Mouse (Mus musculus): ENCODE measurements around the gene Eif4g3. TPM values are rescaled to one million over a fixed set of nuclear protein-coding genes. Genes with fewer than 3 reads are reported as not detected.

Gene Eif4g3
- total and polyA plus RNA-seq, 3 experiments = 22.8 to 63.7 TPM; not detected in 1

GRCm38 (mm10) chr4:138101795-138102194, 109.0 kb downstream of the Eif4g3 start:
- H3K27me3 ChIP-seq (ENCODE audit: control insufficient read depth in 1 of 2, insufficient read depth in 2 of 2, low read length in 2 of 2) = no peaks in the 10 kb centered on the region
- no peaks in the 10 kb centered on the region for H3K4me1 ChIP-seq (ENCODE audit: control insufficient read depth in 1 of 2, insufficient read depth in 2 of 2, low read length in 2 of 2)
- DNase-seq (ENCODE audit: low read depth, low spot score) = no peak
- no peaks in the 10 kb centered on the region for H3K9me3 ChIP-seq (replicated peaks; ENCODE audit: insufficient read depth, low read length)
- no peak overlapping the region for H3K9ac ChIP-seq (ENCODE audit: control insufficient read depth, low read depth, low read length, poor library complexity, severe bottlenecking)
- peaks cover 0 to 18% of the 10 kb centered on the region in 2 experiments; a peak in 2 of 4 replicates for H3K36me3 ChIP-seq (ENCODE audit: control insufficient read depth in 1 of 2, insufficient read depth in 2 of 2, low read length in 2 of 2)
- no peak for TF ChIP-seq GABPA (IDR thresholded peaks at IDR 0.05; ENCODE audit: low read depth, low read length)
- TF ChIP-seq UBTF (IDR thresholded peaks at IDR 0.05; ENCODE audit: borderline replicate concordance, insufficient read depth, low read depth, low read length) = no peak
- no peak for TF ChIP-seq MAX (IDR thresholded peaks at IDR 0.05; ENCODE audit: low read length)
- no peak for TF ChIP-seq KAT2A (conservative IDR thresholded peaks at IDR 0.05; ENCODE audit: low read depth, low read length)
- no peak for TF ChIP-seq EP300 (IDR thresholded peaks at IDR 0.05; ENCODE audit: low read depth in 1 of 2, low read length in 2 of 2)
- TF ChIP-seq ZC3H11A (IDR thresholded peaks at IDR 0.05; ENCODE audit: low read depth, low read length) = no peak
- TF ChIP-seq USF1 (IDR thresholded peaks at IDR 0.05; ENCODE audit: low read depth, low read length) = no peak
- TF ChIP-seq NELFE (IDR thresholded peaks at IDR 0.05; ENCODE audit: low read depth, low read length) = no peak
- TF ChIP-seq USF2 (IDR thresholded peaks at IDR 0.05; ENCODE audit: borderline replicate concordance in 1 of 2, insufficient read depth in 1 of 2, low read depth in 1 of 2, low read length in 2 of 2) = no peak
- TF ChIP-seq BHLHE40 (IDR thresholded peaks at IDR 0.05; ENCODE audit: borderline replicate concordance, low read depth, low read length) = no peak
- TF ChIP-seq E2F4 (IDR thresholded peaks at IDR 0.05; ENCODE audit: borderline replicate concordance, low read depth, low read length) = no peak
- TF ChIP-seq TCF12 (IDR thresholded peaks at IDR 0.05; ENCODE audit: low read depth, low read length) = no peak
- no peak overlapping the region for H3K27ac ChIP-seq (ENCODE audit: control insufficient read depth, low read depth, low read length)
- H3K79me2 ChIP-seq (ENCODE audit: control insufficient read depth, insufficient read depth, low read length, poor library complexity) = no peaks in the 10 kb centered on the region
- H3K4me3 ChIP-seq (ENCODE audit: control insufficient read depth in 1 of 2, insufficient read depth in 1 of 2, low read depth in 2 of 2, low read length in 2 of 2) = no peak overlapping the region

- H3K4me3 ChIP-seq (ENCODE audit: control insufficient read depth in 1 of 2, insufficient read depth in 1 of 2, low read depth in 2 of 2, low read length in 2 of 2) = no peak overlapping the region
- no peaks in the 10 kb centered on the region for H3K79me2 ChIP-seq (ENCODE audit: control insufficient read depth, insufficient read depth, low read length, poor library complexity)
- peaks cover 0 to 16% of the 10 kb centered on the region in 2 experiments; a peak in 2 of 4 replicates for H3K36me3 ChIP-seq (ENCODE audit: control insufficient read depth in 1 of 2, insufficient read depth in 2 of 2, low read length in 2 of 2)
- no peaks in the 10 kb centered on the region for H3K27me3 ChIP-seq (ENCODE audit: control insufficient read depth in 1 of 2, insufficient read depth in 2 of 2, low read length in 2 of 2)
- H3K9ac ChIP-seq (ENCODE audit: control insufficient read depth, low read depth, low read length, poor library complexity, severe bottlenecking) = no peak overlapping the region
- no peak for DNase-seq (ENCODE audit: low read depth, low spot score)
- H3K4me1 ChIP-seq (ENCODE audit: control insufficient read depth in 1 of 2, insufficient read depth in 2 of 2, low read length in 2 of 2) = no peaks in the 10 kb centered on the region
- H3K9me3 ChIP-seq (replicated peaks; ENCODE audit: insufficient read depth, low read length) = no peaks in the 10 kb centered on the region
- TF ChIP-seq MYC (IDR thresholded peaks at IDR 0.05; ENCODE audit: low read depth, low read length) = no peak
- no peak for TF ChIP-seq HCFC1 (IDR thresholded peaks at IDR 0.05; ENCODE audit: low read depth, low read length)
- no peak overlapping the region for H3K27ac ChIP-seq (ENCODE audit: control insufficient read depth, low read depth, low read length)
Measured at GRCm38 (mm10) chr4:138102413-138102812, 109.6 kb downstream of the Eif4g3 start.

- Histone ChIP-seq H3K4me1 (ENCODE audit: control insufficient read depth in 1 of 2, insufficient read depth in 2 of 2, low read length in 2 of 2) (no peaks in the 10 kb centered on the region), H3K9ac (ENCODE audit: control insufficient read depth, low read depth, low read length, poor library complexity, severe bottlenecking) (no peak overlapping the region), H3K4me3 (ENCODE audit: control insufficient read depth in 1 of 2, insufficient read depth in 1 of 2, low read depth in 2 of 2, low read length in 2 of 2) (no peak overlapping the region), H3K36me3 (ENCODE audit: control insufficient read depth in 1 of 2, insufficient read depth in 2 of 2, low read length in 2 of 2) (peaks cover 0 to 19% of the 10 kb centered on the region in 2 experiments; a peak in 2 of 4 replicates), H3K9me3 (replicated peaks; ENCODE audit: insufficient read depth, low read length) (no peaks in the 10 kb centered on the region), H3K27ac (ENCODE audit: control insufficient read depth, low read depth, low read length) (no peak overlapping the region), H3K27me3 (ENCODE audit: control insufficient read depth in 1 of 2, insufficient read depth in 2 of 2, low read length in 2 of 2) (no peaks in the 10 kb centered on the region), H3K79me2 (ENCODE audit: control insufficient read depth, insufficient read depth, low read length, poor library complexity) (no peaks in the 10 kb centered on the region)
- no peak for DNase-seq (ENCODE audit: low read depth, low spot score)
- no peak for TF ChIP-seq POLR2AphosphoS2 (IDR thresholded peaks at IDR 0.05; ENCODE audit: low read length)
- TF ChIP-seq MYC (IDR thresholded peaks at IDR 0.05; ENCODE audit: low read depth, low read length) = no peak
- no peak for TF ChIP-seq KAT2A (conservative IDR thresholded peaks at IDR 0.05; ENCODE audit: low read depth, low read length)
Measured at GRCm38 (mm10) chr4:138104967-138105366, 112.1 kb downstream of the Eif4g3 start.
